Mouse (Mus musculus) embryonic facial prominence, embryonic 15.5 days (tissue): ENCODE data around the gene Msi1. TPM values are rescaled to one million over a fixed set of nuclear protein-coding genes. Genes with fewer than 3 reads are reported as not detected.

ENCODE experiments used
- ATAC-seq: fragments of 200-750 bp; cut with Nextera tagmentation; 2 replicates; pipeline ENCODE4 v1.8.0; 2017; ENCODE audit warnings: low read depth, moderate TSS enrichment; ENCODE audit not compliant: insufficient number of reproducible peaks, low FRiP score, low TSS enrichment
- H3K27ac ChIP-seq: fragments of 300-500 bp; sonication (generic); replicated peaks from 2 replicates; pipeline ENCODE4 v1.5.1; 2015; ENCODE audit warnings: mild to moderate bottlenecking, inconsistent platforms
- H3K27me3 ChIP-seq: fragments of 300-500 bp; sonication (generic); 2 replicates; pipeline ENCODE4 v1.6.1; 2015; ENCODE audit warnings: inconsistent platforms
- H3K36me3 ChIP-seq: fragments of 300-500 bp; sonication (generic); 2 replicates; pipeline ENCODE4 v1.6.1; 2015; ENCODE audit warnings: mild to moderate bottlenecking, inconsistent platforms
- H3K4me1 ChIP-seq: fragments of 300-500 bp; sonication (generic); 2 replicates; pipeline ENCODE4 v1.6.1; 2015; ENCODE audit warnings: inconsistent platforms
- H3K4me2 ChIP-seq: fragments of 300-500 bp; sonication (generic); replicated peaks from 2 replicates; pipeline ENCODE4 v1.6.1; 2015; ENCODE audit warnings: mild to moderate bottlenecking, inconsistent platforms
- H3K4me3 ChIP-seq: fragments of 300-500 bp; sonication (generic); replicated peaks from 2 replicates; pipeline ENCODE4 v1.5.1; 2015; ENCODE audit warnings: mild to moderate bottlenecking, inconsistent platforms
- H3K9ac ChIP-seq: fragments of 300-500 bp; sonication (generic); 2 replicates; pipeline ENCODE4 v1.6.1; 2015; ENCODE audit warnings: inconsistent platforms
- H3K9me3 ChIP-seq: fragments of 300-500 bp; sonication (generic); replicated peaks from 2 replicates; pipeline ENCODE4 v1.6.1; 2016; ENCODE audit warnings: inconsistent platforms
- WGBS: fragments of 180-500 bp; shearing (Covaris S2); methylation state at CpG from one replicate; pipeline ENCODE4 v1.1.7; 2015; 5-methylcytosine and 5-hydroxymethylcytosine counted together
- polyA plus RNA-seq: library from polyadenylated mRNA; unstranded; fragments of >200 nt; fragmentation: Nextera tagmentation; extraction: Ambion mirVana; gene quantifications from 2 replicates; pipeline ENCODE4 v1.2.1, GENCODE M21; 2015

Gene Msi1
- 14.1 and 19.1 TPM in 2 replicates for polyA plus RNA-seq

DNA sequence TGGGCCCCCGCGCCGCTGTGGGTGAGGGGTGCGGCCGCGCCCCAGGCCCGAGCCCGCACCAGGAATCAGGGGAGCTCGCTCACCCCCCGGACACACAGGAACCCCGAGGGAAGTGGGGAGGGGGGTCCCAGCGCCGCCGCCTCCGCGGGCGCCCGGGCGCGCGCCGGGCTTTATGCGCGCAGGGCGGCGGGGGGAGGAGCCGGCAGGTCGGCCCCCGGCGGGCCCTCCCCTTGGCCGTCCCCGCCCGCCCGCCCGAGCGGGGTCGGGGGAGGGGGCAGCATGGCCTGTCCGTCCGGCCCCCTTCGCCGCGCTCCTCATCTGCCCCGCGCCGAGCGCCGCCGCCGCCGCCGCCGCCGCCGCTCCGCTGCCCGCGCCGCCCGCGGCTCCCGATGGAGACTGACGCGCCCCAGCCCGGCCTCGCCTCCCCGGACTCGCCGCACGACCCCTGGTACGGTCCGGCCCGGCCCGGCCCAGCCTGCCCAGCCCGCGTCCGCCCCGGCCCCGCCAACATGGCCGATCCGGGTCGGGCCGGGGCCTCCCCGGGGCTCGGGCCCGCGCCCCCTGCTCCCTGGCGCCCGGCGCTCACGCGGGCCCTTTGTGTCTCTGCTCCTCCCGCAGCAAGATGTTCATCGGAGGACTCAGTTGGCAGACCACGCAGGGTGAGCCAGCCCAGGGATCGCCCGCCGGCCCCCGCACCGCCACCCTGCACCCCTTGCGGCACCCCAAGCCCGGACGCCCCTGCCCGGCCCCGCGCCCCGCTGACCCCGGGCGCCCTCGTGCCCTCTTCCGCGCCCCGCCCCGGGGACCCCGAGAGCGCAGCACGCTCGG is at the start of gene Msi1:
Gene Msi1, plus strand, starts transcription at position 241 of the 828 bp plus-strand sequence.
- peak within 1 kb of the TSS; percentile 82 for H3K27ac ChIP-seq
- no peaks in the 10 kb centered on the region; the same call in 1 of the 2 replicates for H3K27me3 ChIP-seq
- peak; percentile 84 for ATAC-seq
- H3K9ac ChIP-seq: peak within 1 kb of the TSS; percentile 90
- peak within 1 kb of the TSS; percentile 89 for H3K4me2 ChIP-seq
- under 1% methylated on average over 55 of the region's 117 CpGs for WGBS
- H3K4me3 ChIP-seq: peak within 1 kb of the TSS; percentile 96
- no peaks in the 10 kb centered on the region for H3K9me3 ChIP-seq
- peaks cover 48% of the 10 kb centered on the region for H3K4me1 ChIP-seq
- H3K36me3 ChIP-seq: no peaks in the 10 kb centered on the region

DNA sequence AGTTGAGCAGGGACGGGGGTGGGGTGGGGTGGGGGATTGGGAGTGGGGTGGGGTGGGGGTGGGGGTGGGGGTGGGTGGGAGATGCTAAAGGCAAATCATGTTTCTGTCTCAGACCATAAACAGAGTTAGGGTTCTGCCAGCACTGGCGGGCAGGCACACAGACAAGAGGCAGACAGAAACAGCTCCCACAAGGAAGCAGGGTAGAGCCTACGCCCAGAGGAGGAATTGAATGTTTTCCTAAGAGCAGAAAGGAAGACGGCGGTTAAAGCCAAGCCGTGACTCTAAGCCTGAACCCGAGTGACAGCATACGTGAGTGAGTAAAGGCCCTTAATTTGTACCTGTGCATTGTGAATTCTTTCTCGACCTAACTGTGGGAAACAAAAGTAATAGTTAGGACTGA is 37.5 kb upstream of the Msi1 start:
- Histone ChIP-seq H3K4me2 (no peak overlapping the region), H3K9me3 (no peaks in the 10 kb centered on the region), H3K4me3 (no peak overlapping the region), H3K27ac (peak overlapping the region; percentile 51; the same call in 1 of the 2 replicates), H3K27me3 (no peaks in the 10 kb centered on the region), H3K9ac (no peak overlapping the region), H3K36me3 (no peaks in the 10 kb centered on the region), H3K4me1 (peaks cover 14% of the 10 kb centered on the region)
- 13% methylated on average over 9 of the region's 9 CpGs for WGBS
- ATAC-seq: no peak

DNA sequence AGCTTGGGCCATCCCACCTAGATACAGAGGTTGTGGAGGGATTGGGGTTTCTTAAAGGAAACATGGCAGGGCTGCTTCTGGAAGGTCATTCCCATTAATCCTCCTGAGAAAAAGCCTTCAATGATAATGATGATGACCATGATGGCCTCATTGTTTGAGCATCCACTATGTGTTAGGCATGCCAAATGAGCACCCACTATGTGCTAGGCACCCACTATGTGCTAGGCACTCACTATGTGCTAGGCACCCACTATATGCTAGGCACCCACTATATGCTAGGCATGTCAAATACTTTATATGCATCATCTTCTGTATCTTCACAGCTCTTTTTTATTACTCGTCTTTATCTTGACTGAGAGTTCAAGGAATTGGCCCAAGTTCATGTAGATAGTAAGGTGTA is 36.4 kb upstream of the Msi1 start:
- no peak overlapping the region for H3K4me3 ChIP-seq
- H3K27ac ChIP-seq: 0 out of 2 replicates have a peak overlapping the region, but pooled peaks have one; percentile 51
- no peak for ATAC-seq
- peaks cover 15% of the 10 kb centered on the region for H3K4me1 ChIP-seq
- no peak overlapping the region for H3K9ac ChIP-seq
- no peak overlapping the region for H3K4me2 ChIP-seq
- WGBS: 82% methylated on average over 1 of the region's 1 CpGs
- no peaks in the 10 kb centered on the region for H3K27me3 ChIP-seq
- no peaks in the 10 kb centered on the region for H3K36me3 ChIP-seq
- H3K9me3 ChIP-seq: no peaks in the 10 kb centered on the region

DNA sequence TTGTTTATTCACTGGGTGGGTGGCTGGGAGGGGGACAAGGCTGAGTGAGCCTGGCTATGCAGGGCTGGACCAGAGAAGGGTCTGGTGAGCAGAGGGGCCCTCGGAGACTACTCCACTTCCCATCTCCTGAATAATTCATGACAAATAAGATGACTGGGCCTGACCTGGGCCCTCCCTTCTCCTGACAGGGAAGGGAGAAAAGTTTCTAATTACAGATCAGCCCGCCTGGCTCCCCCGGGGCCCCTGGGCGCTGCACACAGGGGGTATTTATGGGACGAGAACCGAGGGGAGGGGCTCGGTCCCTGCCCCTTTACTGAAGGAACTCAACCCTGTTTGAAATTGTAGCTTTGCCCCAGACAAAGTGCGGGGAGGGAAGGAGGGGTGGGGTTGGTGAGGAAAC is 35.2 kb upstream of the Msi1 start:
- WGBS: 10% methylated on average over 8 of the region's 8 CpGs
- no peak; the same call in 1 of the 2 replicates for ATAC-seq
- H3K4me2 ChIP-seq: peak overlapping the region; percentile 8; the same call in 1 of the 2 replicates

DNA sequence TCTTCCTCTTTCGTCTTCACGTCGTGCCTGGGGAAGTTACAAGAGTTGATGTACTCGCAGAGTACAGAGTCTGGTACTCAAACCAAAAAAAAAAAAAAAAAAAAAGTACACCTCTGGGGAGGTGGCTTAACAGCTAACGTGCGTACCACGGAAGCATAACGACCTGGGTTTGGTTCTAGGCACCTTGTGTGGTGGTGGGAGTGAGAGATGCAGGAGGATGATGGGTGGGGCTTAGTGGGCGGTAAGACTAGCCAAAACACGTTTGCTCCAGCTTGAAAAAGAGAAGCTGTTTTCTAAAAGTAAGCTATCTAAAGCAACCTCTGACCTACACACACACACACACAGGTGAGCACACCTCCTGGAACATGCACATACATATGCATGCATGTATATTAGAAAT is 34.6 kb upstream of the Msi1 start:
- ATAC-seq: no peak
- Histone ChIP-seq H3K27ac (no peak overlapping the region), H3K4me1 (peaks cover 25% of the 10 kb centered on the region), H3K4me2 (0 out of 2 replicates have a peak overlapping the region, but pooled peaks have one; percentile 8), H3K9me3 (no peaks in the 10 kb centered on the region), H3K27me3 (no peaks in the 10 kb centered on the region), H3K9ac (no peak overlapping the region), H3K36me3 (no peaks in the 10 kb centered on the region), H3K4me3 (no peak overlapping the region)
- WGBS: 18% methylated on average over 10 of the region's 10 CpGs

More for the DNA sequence above, 35.2 kb upstream of the Msi1 start:
- Histone ChIP-seq H3K9ac (no peak overlapping the region), H3K27ac (peak overlapping the region; percentile 8), H3K9me3 (no peaks in the 10 kb centered on the region), H3K27me3 (no peaks in the 10 kb centered on the region), H3K36me3 (no peaks in the 10 kb centered on the region), H3K4me3 (no peak overlapping the region), H3K4me1 (peaks cover 25% of the 10 kb centered on the region)

DNA sequence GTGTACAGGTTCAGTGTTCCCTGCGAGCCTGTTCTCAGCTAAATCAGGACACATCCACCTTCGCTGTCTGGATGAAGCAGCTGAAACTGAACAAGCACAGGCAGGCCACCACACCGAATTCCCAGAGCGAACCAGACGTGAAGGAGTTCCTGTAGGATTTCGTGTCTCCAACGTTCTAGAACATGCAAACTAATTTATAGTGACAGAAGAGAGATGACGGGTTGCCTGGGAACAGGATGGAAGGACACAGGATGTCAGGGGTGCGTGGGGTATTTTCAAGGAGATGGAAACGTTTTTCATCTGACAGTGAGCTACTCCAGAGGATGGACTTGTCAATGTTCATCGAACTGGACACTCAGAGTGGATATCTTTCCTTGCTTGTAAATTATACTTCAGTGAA is 32.7 kb upstream of the Msi1 start:
- H3K36me3 ChIP-seq: no peaks in the 10 kb centered on the region
- no peak overlapping the region for H3K9ac ChIP-seq
- no peaks in the 10 kb centered on the region for H3K27me3 ChIP-seq
- H3K4me2 ChIP-seq: no peak overlapping the region
- WGBS: 49% methylated on average over 11 of the region's 11 CpGs
- H3K4me3 ChIP-seq: no peak overlapping the region
- ATAC-seq: no peak
- no peaks in the 10 kb centered on the region for H3K9me3 ChIP-seq
- no peak overlapping the region for H3K27ac ChIP-seq
- H3K4me1 ChIP-seq: peaks cover 25% of the 10 kb centered on the region

DNA sequence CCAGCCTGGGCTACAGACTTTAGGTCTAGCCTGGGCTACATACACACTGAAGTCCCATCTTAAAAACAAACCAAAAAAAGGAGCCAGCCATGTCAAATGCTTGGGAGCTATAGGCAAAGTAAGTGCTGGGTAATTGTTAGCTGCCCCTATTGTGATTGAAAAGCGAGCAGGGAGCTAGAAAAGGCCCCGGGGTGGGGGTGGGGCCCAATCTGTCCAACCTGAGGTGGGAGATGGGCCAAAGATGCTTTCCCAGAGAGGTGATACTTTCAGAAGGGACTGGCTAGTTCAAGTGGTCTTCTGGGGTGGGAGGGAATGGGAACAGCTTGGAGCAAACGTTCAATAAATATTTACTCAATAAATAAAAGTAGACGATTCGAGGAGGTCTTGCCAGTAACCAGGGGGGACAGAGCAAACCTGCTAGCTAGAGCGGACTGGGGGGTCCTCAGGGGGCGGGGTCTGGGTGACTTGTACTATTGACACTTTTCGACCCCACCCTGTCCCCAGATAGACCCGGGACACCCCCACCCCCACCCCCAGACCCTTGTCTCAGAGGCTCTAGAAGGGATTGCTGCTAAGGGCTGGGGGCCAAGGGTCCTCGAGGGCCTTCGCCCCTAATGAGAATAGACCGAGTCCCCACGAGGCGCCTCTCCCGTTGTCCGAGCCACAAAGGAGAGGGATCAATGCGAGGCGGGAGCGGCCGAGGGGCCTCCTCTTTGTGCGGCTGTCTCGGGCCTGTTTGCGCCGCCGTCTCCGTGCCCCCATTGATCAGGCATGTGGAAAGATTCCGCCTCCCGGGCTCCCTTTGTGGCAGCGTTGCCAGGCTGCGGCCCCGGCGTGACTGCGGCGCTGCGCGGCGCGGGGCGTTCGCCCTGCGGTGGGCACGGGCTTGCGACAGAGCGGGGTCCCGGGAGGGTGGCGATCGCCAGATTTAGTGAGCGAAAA is 31.3 kb upstream of the Msi1 start:
- Histone ChIP-seq H3K27ac (peak overlapping the region; percentile 68), H3K36me3 (no peaks in the 10 kb centered on the region)

DNA sequence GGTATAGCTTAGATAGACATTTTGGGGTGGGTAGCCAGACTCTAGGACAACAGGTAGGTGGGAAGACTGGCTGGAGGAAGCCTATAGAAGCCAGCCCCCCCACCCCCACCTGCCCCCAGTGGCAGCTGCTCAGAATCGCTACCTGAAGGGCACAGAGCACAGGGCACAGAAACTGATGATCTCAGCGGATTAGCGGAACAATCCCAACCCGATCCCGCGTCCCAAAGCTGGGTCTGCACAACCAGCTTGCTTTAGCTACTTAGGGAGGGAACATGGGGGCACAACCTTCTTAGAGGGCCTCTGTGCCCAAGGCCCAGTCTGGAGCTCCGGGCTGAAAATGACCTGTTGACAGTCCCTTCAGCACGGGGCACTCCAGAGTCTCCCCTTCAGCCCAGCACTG is 27.3 kb upstream of the Msi1 start:
- Histone ChIP-seq H3K4me2 (no peak overlapping the region), H3K9ac (no peak overlapping the region), H3K4me3 (no peak overlapping the region), H3K36me3 (no peaks in the 10 kb centered on the region), H3K27me3 (no peaks in the 10 kb centered on the region), H3K9me3 (no peaks in the 10 kb centered on the region), H3K4me1 (peaks cover 23% of the 10 kb centered on the region), H3K27ac (no peak overlapping the region)
- 85% methylated on average over 8 of the region's 8 CpGs for WGBS
- no peak for ATAC-seq

More for the DNA sequence above, 31.3 kb upstream of the Msi1 start:
- H3K4me3 ChIP-seq: peak overlapping the region; percentile 42
- ATAC-seq: no peak
- 4% methylated on average over 46 of the region's 48 CpGs for WGBS
- H3K9me3 ChIP-seq: no peaks in the 10 kb centered on the region
- H3K4me2 ChIP-seq: peak overlapping the region; percentile 78
- peak overlapping the region; percentile 64 for H3K9ac ChIP-seq
- no peaks in the 10 kb centered on the region for H3K27me3 ChIP-seq
- peaks cover 22% of the 10 kb centered on the region for H3K4me1 ChIP-seq

DNA sequence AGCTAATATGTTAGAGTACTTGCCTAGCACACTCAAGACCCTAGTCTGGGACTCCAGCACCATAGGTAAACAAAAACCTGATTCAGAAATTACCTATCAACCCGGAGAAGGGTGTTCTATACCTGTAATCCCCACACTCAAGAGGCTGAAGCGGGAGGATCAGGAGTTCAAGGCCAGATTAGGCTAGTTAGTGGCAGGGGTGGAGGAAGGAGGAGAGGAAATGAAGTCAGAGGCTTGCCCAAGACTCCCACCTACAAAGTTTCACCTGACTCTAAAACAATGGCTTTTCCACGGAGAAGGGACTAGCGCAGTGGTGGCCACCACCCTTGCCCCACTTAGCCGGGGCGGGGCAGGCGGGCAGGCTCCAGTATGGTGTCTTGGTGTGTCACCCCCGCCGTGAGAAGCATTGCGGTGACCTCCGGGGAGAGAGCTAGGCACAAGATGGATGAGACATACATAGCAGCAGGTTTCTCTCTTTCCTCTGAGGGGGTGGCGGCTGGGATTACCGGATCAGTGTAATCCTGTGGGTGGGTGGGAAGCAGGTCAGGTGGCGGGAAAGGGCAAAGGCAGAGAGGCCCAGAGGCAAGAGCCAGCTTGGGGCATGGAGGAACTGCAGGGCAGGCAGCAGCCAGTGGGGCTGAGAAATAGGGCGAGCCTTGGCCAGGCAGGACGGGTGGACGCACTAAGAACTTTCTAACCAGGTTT is 25.8 kb upstream of the Msi1 start:
- no peaks in the 10 kb centered on the region for H3K27me3 ChIP-seq
- ATAC-seq: no peak
- peaks cover 16% of the 10 kb centered on the region for H3K4me1 ChIP-seq
- no peaks in the 10 kb centered on the region for H3K9me3 ChIP-seq
- WGBS: 22% methylated on average over 16 of the region's 17 CpGs
- H3K27ac ChIP-seq: no peak overlapping the region
- H3K36me3 ChIP-seq: no peaks in the 10 kb centered on the region
- no peak overlapping the region for H3K9ac ChIP-seq
- no peak overlapping the region; the same call in 1 of the 2 replicates for H3K4me3 ChIP-seq
- H3K4me2 ChIP-seq: peak overlapping the region; percentile 48

DNA sequence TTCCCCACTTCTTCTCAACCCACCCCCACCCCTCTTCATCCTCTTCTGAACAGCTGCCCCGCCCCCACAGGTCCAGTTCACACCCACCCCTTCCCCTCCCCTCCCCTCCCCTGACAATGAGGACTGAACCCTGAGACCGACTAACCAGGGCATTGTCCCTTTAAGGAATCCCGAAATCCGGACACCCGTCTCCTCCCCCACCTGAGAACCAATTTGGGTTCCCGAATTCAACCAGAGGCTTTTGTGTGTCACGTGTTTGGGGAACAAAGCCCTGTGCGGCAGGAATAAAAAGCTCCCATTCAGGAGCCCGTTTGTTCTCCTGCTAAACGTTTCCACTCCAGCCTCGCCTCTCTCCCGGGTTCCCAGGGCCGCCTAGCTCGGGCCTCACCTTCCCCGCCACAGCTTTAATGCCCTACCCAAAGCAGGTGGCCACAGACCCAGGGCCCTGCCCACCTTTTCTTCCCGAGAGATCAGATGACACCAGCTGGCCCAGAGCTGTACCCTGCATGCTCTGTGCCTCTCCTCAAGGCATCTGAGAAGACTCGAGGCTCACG is 25.1 kb upstream of the Msi1 start:
- Histone ChIP-seq H3K27ac (peak overlapping the region; percentile 49; the same call in 1 of the 2 replicates), H3K4me2 (peak overlapping the region; percentile 48), H3K9ac (0 out of 2 replicates have a peak overlapping the region, but pooled peaks have one; percentile 4), H3K27me3 (no peaks in the 10 kb centered on the region), H3K4me3 (peak overlapping the region; percentile 22), H3K4me1 (peaks cover 12% of the 10 kb centered on the region), H3K9me3 (no peaks in the 10 kb centered on the region), H3K36me3 (no peaks in the 10 kb centered on the region)
- WGBS: 1% methylated on average over 18 of the region's 18 CpGs
- peak; percentile 80 for ATAC-seq
